Mouse (Mus musculus) forebrain, postnatal 0 days (tissue): ENCODE data around the gene Spn. TPM values are rescaled to one million over a fixed set of nuclear protein-coding genes. Genes with fewer than 3 reads are reported as not detected.
A peak's percentile ranks its signal among the peaks of the same experiment; 100 is the strongest.

Experiments used
- ATAC-seq: fragments of 200-750 bp; cut with Nextera tagmentation; 2 replicates; pipeline ENCODE4 v1.8.0; 2017; ENCODE audit warnings: mild to moderate bottlenecking, moderate library complexity
- DNase-seq: peaks from one replicate; pipeline ENCODE4 v3.0.0-alpha.2; 2015
- H3K27ac ChIP-seq: fragments of 300-500 bp; sonication (generic); 2 replicates; pipeline ENCODE4 v1.5.1; 2014; ENCODE audit warnings: low read depth, mild to moderate bottlenecking, antibody characterized with exemption, low read length, moderate library complexity, mixed read lengths
- H3K27me3 ChIP-seq: fragments of 300-500 bp; sonication (generic); 2 replicates; pipeline ENCODE4 v1.6.1; 2014; ENCODE audit warnings: mild to moderate bottlenecking, low read length, mixed read lengths; ENCODE audit not compliant: insufficient read depth
- H3K36me3 ChIP-seq: fragments of 300-500 bp; sonication (generic); 2 replicates; pipeline ENCODE4 v1.6.1; 2014; ENCODE audit warnings: mild to moderate bottlenecking, moderate library complexity; ENCODE audit not compliant: insufficient read depth
- H3K4me1 ChIP-seq: fragments of 300-500 bp; sonication (generic); 2 replicates; pipeline ENCODE4 v1.6.1; 2014; ENCODE audit warnings: antibody characterized with exemption; ENCODE audit not compliant: insufficient read depth
- H3K4me2 ChIP-seq: fragments of 300-500 bp; sonication (generic); 2 replicates; pipeline ENCODE4 v1.6.1; 2014; ENCODE audit warnings: low read depth, mild to moderate bottlenecking, moderate library complexity
- H3K4me3 ChIP-seq: fragments of 300-500 bp; sonication (generic); 2 replicates; pipeline ENCODE4 v1.5.1; 2014; ENCODE audit warnings: low read depth, low read length, mixed read lengths
- H3K9ac ChIP-seq: fragments of 300-500 bp; sonication (generic); 2 replicates; pipeline ENCODE4 v1.6.1; 2014; ENCODE audit warnings: mild to moderate bottlenecking
- H3K9me3 ChIP-seq: fragments of 300-500 bp; sonication (generic); 2 replicates; pipeline ENCODE4 v1.6.1; 2016; ENCODE audit warnings: low read length
- CTCF ChIP-seq: sonication (generic); IDR thresholded peaks from 2 replicates; pipeline ENCODE4 v1.5.1; 2016; ENCODE audit warnings: antibody characterized with exemption, control low read depth, low read depth
- WGBS: fragments of 180-500 bp; shearing (Covaris S2); extraction: QIAGEN DNeasy Blood & Tissue Kit; methylation state at CpG from one replicate; pipeline ENCODE4 v1.1.7; 2014; 5-methylcytosine and 5-hydroxymethylcytosine counted together
- polyA plus RNA-seq: library from polyadenylated mRNA; unstranded; fragments of >200 nt; fragmentation: Nextera tagmentation; extraction: Ambion mirVana; gene quantifications from 2 replicates; pipeline ENCODE4 v1.2.1, GENCODE M21; 2015
- total RNA-seq: library from RNA; depleted of rRNA; stranded (reverse); fragments of >200 nt; gene quantifications from 2 replicates; pipeline ENCODE4 v1.2.3, GENCODE M21; 2014

Gene Spn
- total and polyA plus RNA-seq, 2 experiments from 2014 or later = 0.10 to 0.14 TPM

DNA sequence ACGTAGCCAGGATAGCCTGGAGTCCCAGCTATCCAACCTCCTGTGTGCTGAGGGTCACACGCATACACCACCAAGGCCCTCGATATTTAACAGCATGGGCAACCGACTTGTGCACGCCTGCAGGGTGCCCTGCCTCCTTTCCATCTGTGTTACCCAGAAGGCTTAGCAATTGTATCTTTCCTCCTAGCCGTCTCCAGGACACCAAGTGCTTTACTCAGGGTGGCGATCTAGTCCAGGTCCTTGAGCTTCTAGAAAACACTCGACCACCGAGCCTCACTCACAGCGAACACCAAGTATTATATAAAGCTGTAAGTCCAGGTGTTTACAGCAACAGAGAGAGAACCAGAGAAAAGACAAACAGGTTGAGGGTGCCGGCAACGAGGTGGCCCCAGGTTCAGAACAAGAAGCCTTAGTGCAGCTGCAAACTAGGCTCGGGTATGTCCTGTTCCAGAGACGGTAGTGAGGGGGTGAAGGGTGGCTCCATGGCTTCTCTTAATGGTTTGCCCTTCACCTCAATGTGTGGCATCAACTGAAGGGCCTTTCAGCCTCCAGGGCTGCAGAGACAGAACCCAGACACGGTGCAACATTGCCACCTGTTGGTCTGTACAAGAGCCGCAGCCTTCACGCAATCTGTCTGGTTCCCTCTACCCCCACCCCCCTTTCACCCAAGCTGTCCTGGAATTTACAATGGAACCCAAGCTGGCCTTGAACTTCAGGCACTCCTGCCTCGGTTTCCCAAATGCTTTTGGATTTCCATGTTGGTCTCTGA, 27.2 kb downstream of the Spn start:
- WGBS = 48% methylated on average over 18 of the region's 18 CpGs
- Histone ChIP-seq H3K4me1 (no peaks in the 10 kb centered on the region), H3K27me3 (no peaks in the 10 kb centered on the region), H3K27ac (no peak overlapping the region), H3K9ac (no peak overlapping the region), H3K9me3 (no peaks in the 10 kb centered on the region), H3K4me3 (no peak overlapping the region), H3K4me2 (no peak overlapping the region), H3K36me3 (no peaks in the 10 kb centered on the region)
- peak; percentile 95 for TF ChIP-seq CTCF
- DNase-seq (peak; percentile 89), ATAC-seq (peak; percentile 89)

DNA sequence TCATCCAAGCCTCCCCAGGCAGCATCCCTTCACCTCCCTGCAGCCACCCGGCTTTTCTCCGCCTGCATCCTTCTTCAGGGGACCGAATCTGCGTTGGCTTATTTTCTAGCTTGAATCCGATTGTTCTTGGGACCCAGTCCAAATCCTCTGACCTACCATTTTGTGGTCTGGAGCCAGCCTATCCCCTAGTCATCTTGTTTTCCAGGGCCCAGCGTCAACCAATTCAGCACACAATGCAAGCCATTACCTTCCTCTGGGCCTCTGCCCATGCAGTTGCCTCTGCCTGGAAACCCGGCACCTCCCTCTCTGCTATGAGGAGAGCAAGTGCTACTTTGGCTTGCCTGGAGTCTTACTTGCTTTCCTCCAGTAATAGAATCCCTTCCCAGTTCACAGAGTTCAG, 32.1 kb downstream of the Spn start:
- H3K9ac ChIP-seq = no peak overlapping the region
- DNase-seq (no peak), ATAC-seq (no peak)
- 57% methylated on average over 7 of the region's 7 CpGs for whole genome bisulfite sequencing
- no peaks in the 10 kb centered on the region for H3K36me3 ChIP-seq
- H3K27ac ChIP-seq = no peak overlapping the region
- peaks cover 4% of the 10 kb centered on the region for H3K4me1 ChIP-seq
- no peaks in the 10 kb centered on the region for H3K9me3 ChIP-seq
- H3K27me3 ChIP-seq = no peaks in the 10 kb centered on the region
- H3K4me2 ChIP-seq = no peak overlapping the region
- H3K4me3 ChIP-seq = no peak overlapping the region
- no peak for TF ChIP-seq CTCF

DNA sequence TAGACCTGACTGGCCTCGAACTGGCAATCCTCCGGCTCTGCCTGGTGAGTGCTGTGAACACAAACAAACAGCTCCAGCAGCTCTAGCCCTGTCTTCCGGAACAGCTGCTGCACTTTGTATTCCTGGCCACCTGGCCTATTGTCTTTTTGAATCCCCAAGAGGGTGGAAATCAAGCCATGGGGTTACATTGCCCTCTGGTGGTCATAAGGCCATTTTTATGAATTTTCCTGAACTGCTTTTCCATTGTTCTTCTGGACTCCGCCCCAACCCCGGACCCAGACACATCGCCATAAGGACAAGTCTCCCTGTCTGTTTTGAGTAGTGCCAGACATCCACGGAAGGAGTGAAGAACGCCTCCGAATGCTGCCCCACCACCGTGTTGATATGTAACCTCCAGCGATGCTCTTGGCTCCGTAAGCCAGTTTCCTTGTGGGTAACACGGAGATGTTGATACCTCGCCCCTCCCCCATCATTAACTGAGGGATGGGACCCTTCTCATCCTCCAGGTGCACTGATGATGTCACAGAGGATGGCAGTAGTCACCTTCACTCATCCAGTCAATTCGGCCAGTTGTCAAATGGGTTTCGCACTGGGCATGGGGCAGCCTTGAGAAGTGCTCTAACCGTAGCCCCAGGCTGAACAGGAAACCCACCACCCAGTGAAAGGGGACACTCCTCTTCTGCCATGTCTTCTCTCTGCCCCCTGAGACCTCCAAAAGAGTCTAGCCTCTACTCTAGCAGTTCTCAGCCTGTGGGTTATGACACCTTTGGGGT, 32.9 kb downstream of the Spn start:
- H3K4me3 ChIP-seq = peak overlapping the region; percentile 19; the same call in 1 of the 2 replicates
- peak; percentile 90 for DNase-seq
- peaks cover 4% of the 10 kb centered on the region for H3K4me1 ChIP-seq
- peak overlapping the region; percentile 42 for H3K9ac ChIP-seq
- H3K27me3 ChIP-seq = no peaks in the 10 kb centered on the region
- 14% methylated on average over 17 of the region's 17 CpGs for WGBS
- H3K4me2 ChIP-seq = peak overlapping the region; percentile 44
- no peaks in the 10 kb centered on the region for H3K9me3 ChIP-seq
- H3K36me3 ChIP-seq = no peaks in the 10 kb centered on the region
- peak; percentile 85 for TF ChIP-seq CTCF
- peak; percentile 95 for ATAC-seq
- peak overlapping the region; percentile 22; the same call in 1 of the 2 replicates for H3K27ac ChIP-seq

DNA sequence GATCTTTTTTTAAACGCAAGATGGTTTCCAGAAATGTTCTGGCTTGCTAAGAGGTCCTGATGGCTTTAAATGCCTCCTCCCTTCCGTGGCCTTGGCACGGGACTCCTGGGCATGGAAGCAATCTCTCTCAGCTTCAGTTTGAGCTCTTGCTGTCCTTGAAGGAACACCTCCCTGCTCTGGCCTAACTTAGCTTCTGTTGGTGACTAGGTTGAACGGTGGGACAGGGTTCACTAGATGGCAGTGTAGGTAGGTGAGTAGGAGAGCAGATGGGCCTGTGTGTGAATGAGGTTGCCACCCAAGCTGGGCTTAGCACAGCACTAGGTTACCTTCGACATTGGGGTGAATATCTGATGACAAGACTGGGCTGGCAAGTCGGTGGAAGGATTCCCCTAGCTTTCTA, 33.7 kb downstream of the Spn start:
- Histone ChIP-seq H3K9me3 (no peaks in the 10 kb centered on the region), H3K4me1 (peaks cover 4% of the 10 kb centered on the region), H3K9ac (no peak overlapping the region), H3K36me3 (no peaks in the 10 kb centered on the region), H3K4me3 (no peak overlapping the region), H3K27me3 (no peaks in the 10 kb centered on the region), H3K27ac (peak overlapping the region; percentile 22; the same call in 1 of the 2 replicates), H3K4me2 (0 out of 2 replicates have a peak overlapping the region, but pooled peaks have one; percentile 44)
- DNase-seq = no peak
- ATAC-seq = 0 out of 2 replicates have a peak, but pooled peaks have one; percentile 14
- 63% methylated on average over 6 of the region's 6 CpGs for WGBS
- TF ChIP-seq CTCF = peak; percentile 42

DNA sequence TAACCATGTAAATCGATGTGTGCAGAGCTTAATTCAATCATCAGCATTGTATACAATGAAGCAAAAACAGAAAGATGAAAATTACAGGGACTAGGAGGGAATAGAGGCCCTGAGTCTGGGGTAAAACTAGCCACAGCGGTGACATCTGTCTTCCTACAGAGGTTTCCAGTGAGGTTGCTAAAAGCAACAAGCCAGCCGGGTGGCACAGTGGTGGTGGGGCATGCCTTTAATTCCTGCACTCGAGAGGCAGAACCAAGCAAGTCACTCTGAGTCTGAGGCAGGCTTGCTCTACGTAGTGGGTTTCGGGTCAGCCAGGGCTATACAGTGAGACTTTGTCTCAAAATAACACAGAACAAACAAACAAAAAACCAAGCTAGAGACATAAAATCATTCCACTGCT, 35.5 kb downstream of the Spn start:
- no peaks in the 10 kb centered on the region for H3K27me3 ChIP-seq
- H3K9me3 ChIP-seq = no peaks in the 10 kb centered on the region
- no peak overlapping the region for H3K4me2 ChIP-seq
- no peak for TF ChIP-seq CTCF
- no peak overlapping the region for H3K27ac ChIP-seq
- H3K4me3 ChIP-seq = no peak overlapping the region
- H3K4me1 ChIP-seq = peaks cover 4% of the 10 kb centered on the region
- 81% methylated on average over 6 of the region's 6 CpGs for WGBS
- DNase-seq = no peak
- no peaks in the 10 kb centered on the region for H3K36me3 ChIP-seq
- H3K9ac ChIP-seq = no peak overlapping the region
- no peak for ATAC-seq

DNA sequence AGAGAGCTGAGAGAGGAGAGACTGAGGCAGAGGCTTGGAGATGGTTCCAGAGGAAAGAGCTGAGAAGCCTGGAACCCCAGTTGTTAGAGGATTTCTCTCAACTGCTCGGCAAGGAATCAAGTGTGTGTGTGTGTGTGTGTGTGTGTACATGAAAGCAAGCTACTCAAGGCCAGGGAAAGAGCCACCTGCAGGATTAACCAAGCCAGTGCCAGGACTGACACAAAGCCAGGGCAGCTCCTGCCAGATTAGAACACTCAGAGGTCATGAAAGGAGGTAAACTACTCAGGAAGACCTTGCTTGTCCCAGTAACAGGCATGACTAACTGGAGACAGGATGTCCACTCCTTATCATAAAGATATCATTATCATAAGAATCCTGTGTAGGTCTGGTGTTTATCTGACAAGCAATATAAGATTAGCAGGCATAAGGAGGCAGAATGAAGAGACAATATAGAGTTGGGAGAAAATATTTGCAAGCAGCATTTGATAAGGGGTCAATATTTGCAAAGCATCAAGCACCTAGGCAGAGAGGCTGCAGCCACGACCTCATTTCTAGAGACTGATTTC, 36.1 kb downstream of the Spn start:
- H3K36me3 ChIP-seq = no peaks in the 10 kb centered on the region
- no peak for DNase-seq
- H3K4me3 ChIP-seq = no peak overlapping the region
- no peaks in the 10 kb centered on the region for H3K27me3 ChIP-seq
- H3K27ac ChIP-seq = no peak overlapping the region
- no peaks in the 10 kb centered on the region for H3K9me3 ChIP-seq
- no peak overlapping the region for H3K9ac ChIP-seq
- no peak overlapping the region for H3K4me2 ChIP-seq
- 39% methylated on average over 2 of the region's 2 CpGs for WGBS
- no peak for ATAC-seq
- no peak for TF ChIP-seq CTCF
- peaks cover 4% of the 10 kb centered on the region for H3K4me1 ChIP-seq
